Mouse (Mus musculus): ENCODE data around the gene Pik3cd. TPM values are rescaled to one million over a fixed set of nuclear protein-coding genes. Genes with fewer than 3 reads are reported as not detected.
A peak's percentile ranks its signal among the peaks of the same experiment; 100 is the strongest.

The Pik3cd gene
- total and polyA plus RNA-seq, 3 experiments, result 57.0 to 95.0 (median 72.1) TPM

GRCm38 (mm10) chr4:149696189-149696971 is 6.0 kb downstream of the Pik3cd start:
- H3K4me2 ChIP-seq (ENCODE audit: insufficient read depth, low read depth, poor library complexity, severe bottlenecking), result peak overlapping the region; percentile 90
- H3K27ac ChIP-seq (ENCODE audit: insufficient read depth, low read depth), result peak overlapping the region; percentile 97
- DNase-seq (ENCODE audit: extremely low read depth), result peak; percentile 94

GRCm38 (mm10) chr4:149691368-149691767 is 11.0 kb downstream of the Pik3cd start:
- Histone ChIP-seq H3K27me3 (replicated peaks) (no peaks in the 10 kb centered on the region), H3K4me2 (ENCODE audit: insufficient read depth, low read depth, poor library complexity, severe bottlenecking) (peak overlapping the region; percentile 74; the same call in 1 of the 2 replicates), H3K79me2 (replicated peaks; ENCODE audit: control insufficient read depth, extremely low read depth, insufficient read depth, poor library complexity, severe bottlenecking) (peaks cover 85% of the 10 kb centered on the region), H3K27ac (ENCODE audit: insufficient read depth, low read depth) (peak overlapping the region; percentile 87), H3K4me1 (ENCODE audit: control insufficient read depth in 1 of 2, insufficient read depth in 2 of 2) (peaks cover 37 to 91% of the 10 kb centered on the region in 2 experiments), H3K36me3 (replicated peaks in 1 of 2; ENCODE audit: control insufficient read depth in 1 of 2, insufficient read depth in 1 of 2, low read length in 1 of 2) (peaks cover 29 to 61% of the 10 kb centered on the region in 2 experiments), H3K9ac (ENCODE audit: insufficient read depth, low read depth) (peak overlapping the region; percentile 1; the same call in 1 of the 2 replicates), H3K9me3 (replicated peaks; ENCODE audit: low read length) (no peaks in the 10 kb centered on the region), H3K4me3 (replicated peaks in 1 of 3; ENCODE audit: low read depth in 2 of 3, low read length in 2 of 3, poor library complexity in 1 of 3) (no peak overlapping the region)
- DNase-seq (ENCODE audit: extremely low read depth), result no peak
- in situ Hi-C loops (cut with MboI; ENCODE audit: low pct_ligation_motif_present, low pct_unique_long_range_greater_than_20kb, low sequenced_read_pairs) (no loop called here), dilution Hi-C loops (cut with MboI; ENCODE audit: extremely low pct_ligation_motif_present, extremely low pct_unique_long_range_greater_than_20kb, low sequenced_read_pairs) (no loop called here)
- TF ChIP-seq JUND (conservative IDR thresholded peaks at IDR 0.05; ENCODE audit: low read depth, low read length), result no peak
- TF ChIP-seq SMC3 (IDR thresholded peaks at IDR 0.05; ENCODE audit: low read depth, low read length), result no peak
- TF ChIP-seq PAX5 (IDR thresholded peaks at IDR 0.05; ENCODE audit: low read length), result no peak
- TF ChIP-seq USF2 (conservative IDR thresholded peaks at IDR 0.05; ENCODE audit: low read depth, low read length), result no peak
- TF ChIP-seq BHLHE40 (IDR thresholded peaks at IDR 0.05; ENCODE audit: low read depth, low read length), result no peak
- no peak for TF ChIP-seq CHD2 (IDR thresholded peaks at IDR 0.05; ENCODE audit: low read length)
- no peak for TF ChIP-seq UBTF (IDR thresholded peaks at IDR 0.05; ENCODE audit: low read depth, low read length)
- no peak for TF ChIP-seq MAX (IDR thresholded peaks at IDR 0.05; ENCODE audit: low read length)
- no peak for TF ChIP-seq CTCF (conservative IDR thresholded peaks at IDR 0.05 in 1 of 2, IDR thresholded peaks at IDR 0.05 in 1 of 2; ENCODE audit: low read depth in 2 of 2, low read length in 2 of 2)
- no peak for TF ChIP-seq ZC3H11A (IDR thresholded peaks at IDR 0.05; ENCODE audit: low read depth, low read length)
- no peak for TF ChIP-seq E2F4 (IDR thresholded peaks at IDR 0.05; ENCODE audit: insufficient replicate concordance, low read depth, low read length)
- TF ChIP-seq ELF1 (IDR thresholded peaks at IDR 0.05; ENCODE audit: low read depth, low read length), result no peak
- TF ChIP-seq POLR2AphosphoS2 (IDR thresholded peaks at IDR 0.05; ENCODE audit: low read depth, low read length), result no peak
- no peak for TF ChIP-seq RAD21 (IDR thresholded peaks at IDR 0.05; ENCODE audit: low read depth, low read length)

More at GRCm38 (mm10) chr4:149696189-149696971, 6.0 kb downstream of the Pik3cd start:
- dilution Hi-C loops (cut with MboI; ENCODE audit: extremely low pct_ligation_motif_present, extremely low pct_unique_long_range_greater_than_20kb, low sequenced_read_pairs) (no loop called here), in situ Hi-C loops (cut with MboI; ENCODE audit: low pct_ligation_motif_present, low pct_unique_long_range_greater_than_20kb, low sequenced_read_pairs) (loop anchor here (5.0 kb wide), 1 partner anchor 39 kb away; no protein-coding TSS in a partner anchor)
- H3K9me3 ChIP-seq (replicated peaks; ENCODE audit: low read length), result no peaks in the 10 kb centered on the region
- peak overlapping the region; percentile 94 for H3K9ac ChIP-seq (ENCODE audit: insufficient read depth, low read depth)
- peaks cover 22 to 57% of the 10 kb centered on the region in 2 experiments for H3K4me1 ChIP-seq (ENCODE audit: control insufficient read depth in 1 of 2, insufficient read depth in 2 of 2)
- peaks cover 83% of the 10 kb centered on the region for H3K79me2 ChIP-seq (replicated peaks; ENCODE audit: control insufficient read depth, extremely low read depth, insufficient read depth, poor library complexity, severe bottlenecking)
- H3K36me3 ChIP-seq (replicated peaks in 1 of 2; ENCODE audit: control insufficient read depth in 1 of 2, insufficient read depth in 1 of 2, low read length in 1 of 2), result peaks cover 14 to 36% of the 10 kb centered on the region in 2 experiments
- peak overlapping the region; percentile 57 to 92 (median 63) for H3K4me3 ChIP-seq (replicated peaks in 1 of 3; ENCODE audit: low read depth in 2 of 3, low read length in 2 of 3, poor library complexity in 1 of 3)
- no peaks in the 10 kb centered on the region for H3K27me3 ChIP-seq (replicated peaks)
- no peak for TF ChIP-seq USF2 (conservative IDR thresholded peaks at IDR 0.05; ENCODE audit: low read depth, low read length)
- TF ChIP-seq CTCF (conservative IDR thresholded peaks at IDR 0.05 in 1 of 2, IDR thresholded peaks at IDR 0.05 in 1 of 2; ENCODE audit: low read depth in 2 of 2, low read length in 2 of 2), result peak in 1 of 2 experiments; percentile 56; a peak in 2 of 4 replicates
- peak; percentile 42 for TF ChIP-seq NELFE (IDR thresholded peaks at IDR 0.05; ENCODE audit: low read depth, low read length)
- TF ChIP-seq ETS1 (conservative IDR thresholded peaks at IDR 0.05; ENCODE audit: low read depth, low read length), result peak; percentile 93
- peak; percentile 35 for TF ChIP-seq RAD21 (IDR thresholded peaks at IDR 0.05; ENCODE audit: low read depth, low read length)
- peak; percentile 95 for TF ChIP-seq TCF12 (IDR thresholded peaks at IDR 0.05; ENCODE audit: low read depth, low read length)
- TF ChIP-seq MEF2A (IDR thresholded peaks at IDR 0.05; ENCODE audit: borderline replicate concordance, low read depth, low read length), result peak; percentile 91
- peak; percentile 96 for TF ChIP-seq MAZ (IDR thresholded peaks at IDR 0.05; ENCODE audit: low read depth, low read length)
- peak; percentile 95 for TF ChIP-seq SIN3A (IDR thresholded peaks at IDR 0.05; ENCODE audit: low read length)
- TF ChIP-seq UBTF (IDR thresholded peaks at IDR 0.05; ENCODE audit: low read depth, low read length), result no peak
- TF ChIP-seq POLR2AphosphoS2 (IDR thresholded peaks at IDR 0.05; ENCODE audit: low read depth, low read length), result peak; percentile 84
- TF ChIP-seq CHD1 (IDR thresholded peaks at IDR 0.05; ENCODE audit: low read depth, low read length), result 0 out of 2 replicates have a peak, but pooled peaks have one; percentile 6
- TF ChIP-seq GABPA (IDR thresholded peaks at IDR 0.05; ENCODE audit: insufficient replicate concordance, low read depth, low read length), result no peak
- peak; percentile 68 for TF ChIP-seq ELF1 (IDR thresholded peaks at IDR 0.05; ENCODE audit: low read depth, low read length)
- TF ChIP-seq POLR2A (IDR thresholded peaks at IDR 0.05; ENCODE audit: low read depth, low read length), result peak; percentile 71
- TF ChIP-seq KAT2A (IDR thresholded peaks at IDR 0.05; ENCODE audit: insufficient replicate concordance, low read length), result peak; percentile 73; the same call in 1 of the 2 replicates
- peak; percentile 86 for TF ChIP-seq RCOR1 (conservative IDR thresholded peaks at IDR 0.05; ENCODE audit: low read depth, low read length)
- peak; percentile 96; the same call in 1 of the 2 replicates for TF ChIP-seq IRF4 (IDR thresholded peaks at IDR 0.05; ENCODE audit: low read depth, low read length)
- peak; percentile 79 for TF ChIP-seq MXI1 (IDR thresholded peaks at IDR 0.05; ENCODE audit: low read depth, low read length)
- TF ChIP-seq NRF1 (IDR thresholded peaks at IDR 0.05; ENCODE audit: low read depth, low read length), result peak; percentile 39; the same call in 1 of the 2 replicates
- TF ChIP-seq ZMIZ1 (IDR thresholded peaks at IDR 0.05; ENCODE audit: low read depth, low read length), result peak; percentile 86
- TF ChIP-seq PAX5 (IDR thresholded peaks at IDR 0.05; ENCODE audit: low read length), result no peak
- TF ChIP-seq JUND (conservative IDR thresholded peaks at IDR 0.05; ENCODE audit: low read depth, low read length), result peak; percentile 77
- no peak for TF ChIP-seq E2F4 (IDR thresholded peaks at IDR 0.05; ENCODE audit: insufficient replicate concordance, low read depth, low read length)
- TF ChIP-seq HCFC1 (IDR thresholded peaks at IDR 0.05; ENCODE audit: low read depth, low read length), result peak; percentile 58
- peak; percentile 90 for TF ChIP-seq BHLHE40 (IDR thresholded peaks at IDR 0.05; ENCODE audit: low read depth, low read length)
- TF ChIP-seq TBP (conservative IDR thresholded peaks at IDR 0.05; ENCODE audit: low read depth, low read length), result peak; percentile 3; the same call in 1 of the 2 replicates
- peak; percentile 80 for TF ChIP-seq JUN (IDR thresholded peaks at IDR 0.05; ENCODE audit: insufficient read depth, low read depth, low read length)
- TF ChIP-seq MYC (IDR thresholded peaks at IDR 0.05; ENCODE audit: low read depth, low read length), result peak; percentile 91; the same call in 1 of the 2 replicates
- no peak for TF ChIP-seq ZKSCAN1 (IDR thresholded peaks at IDR 0.05; ENCODE audit: borderline replicate concordance, low read depth, low read length)
- TF ChIP-seq USF1 (IDR thresholded peaks at IDR 0.05; ENCODE audit: low read depth, low read length), result no peak
- TF ChIP-seq MAFK (IDR thresholded peaks at IDR 0.05; ENCODE audit: insufficient replicate concordance, low read length), result peak; percentile 60; the same call in 1 of the 2 replicates
- TF ChIP-seq MAX (IDR thresholded peaks at IDR 0.05; ENCODE audit: low read length), result peak; percentile 84
- TF ChIP-seq CHD2 (IDR thresholded peaks at IDR 0.05; ENCODE audit: low read length), result peak; percentile 91
- peak; percentile 94 for TF ChIP-seq EP300 (IDR thresholded peaks at IDR 0.05; ENCODE audit: low read length)
- no peak for TF ChIP-seq ZC3H11A (IDR thresholded peaks at IDR 0.05; ENCODE audit: low read depth, low read length)
- peak; percentile 28 for TF ChIP-seq SMC3 (IDR thresholded peaks at IDR 0.05; ENCODE audit: low read depth, low read length)
- TF ChIP-seq ZNF384 (IDR thresholded peaks at IDR 0.05; ENCODE audit: low read depth, low read length), result peak; percentile 90
